In the genomic region with DNA sequence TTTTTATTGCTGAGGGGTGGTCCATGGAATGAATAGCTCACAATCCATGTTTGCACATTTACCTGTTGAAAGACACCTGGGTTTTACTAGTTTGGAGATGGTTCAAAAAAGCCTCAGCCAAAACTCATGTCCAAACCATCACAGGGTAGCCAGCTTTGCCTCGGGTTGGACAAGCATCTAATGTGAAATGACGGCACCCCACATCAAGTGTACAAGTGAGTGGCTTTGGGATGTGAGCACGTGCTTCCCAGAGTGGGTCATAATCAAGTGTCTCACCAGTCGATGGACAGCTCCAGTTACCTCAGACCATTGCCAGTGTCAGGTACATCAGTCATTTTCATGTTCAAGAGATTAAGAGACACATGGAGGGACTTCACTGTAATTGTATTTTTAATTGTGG, we compare ENCODE assay signal across 15 mouse cellular contexts.
"Had no signal": no experiment of that assay in that cellular context is flagged by ENCODE, and none has a peak within 500 bp of the region (broad histone marks: within the 10 kb centered on the region; RNA-seq: fewer than 3 reads in every experiment).

No protein-coding gene starts in this region.

- ATAC-seq: inflammation-experienced regulatory T-cells, adult 6 months; intestine, embryonic 15.5 days; intestine, postnatal 0 days had no signal

- DNase-seq: gastrocnemius, postnatal 14 days; gastrocnemius, postnatal 36 days; heart, adult 2 months; heart, postnatal 14 days; heart, postnatal 36 days; kidney, adult 18-20 months; kidney, adult 8-10 months; kidney, postnatal 10 days; kidney, postnatal 25 days; kidney, postnatal 4 days; liver; liver, embryonic 13.5 days had no signal
